ENCODE assay signal across 13 mouse cellular contexts in genomic region chr17:74284397-74285115, GRCm38 (mm10). TPM values are rescaled to one million over a fixed set of nuclear protein-coding genes. Genes with fewer than 3 reads are reported as not detected.
DNase-seq lines count a peak whose midpoint lies in the region; ATAC-seq and TF ChIP-seq lines count a peak whose summit lies in the region.
"Had no signal": no experiment of that assay in that cellular context is flagged by ENCODE, and none has a peak within 500 bp of the region (broad histone marks: within the 10 kb centered on the region; RNA-seq: fewer than 3 reads in every experiment).

No protein-coding gene starts in this region.

- in situ Hi-C loops in CH12.LX (cut with MboI; ENCODE audit: low pct_ligation_motif_present, low pct_unique_long_range_greater_than_20kb, low sequenced_read_pairs) = no loop called here

- dilution Hi-C loops in CH12.LX (cut with MboI; ENCODE audit: extremely low pct_ligation_motif_present, extremely low pct_unique_long_range_greater_than_20kb, low sequenced_read_pairs) = no loop called here

- no peak overlapping the region for H3K9ac ChIP-seq in CH12.LX (ENCODE audit: insufficient read depth, low read depth)
- H3K9ac ChIP-seq in liver, embryonic 14.5 days (replicated peaks) = peak overlapping the region; percentile 23
- H3K9ac ChIP-seq: heart, embryonic 13.5 days had no signal

- peaks cover 59% of the 10 kb centered on the region for H3K79me2 ChIP-seq in CH12.LX (replicated peaks; ENCODE audit: control insufficient read depth, extremely low read depth, insufficient read depth, poor library complexity, severe bottlenecking)

- H3K27ac ChIP-seq in kidney, adult 2 months (ENCODE audit: insufficient read depth, low read depth, low read length) = no peak overlapping the region
- H3K27ac ChIP-seq in CH12.LX (ENCODE audit: insufficient read depth, low read depth) = no peak overlapping the region
- H3K27ac ChIP-seq in liver, embryonic 14.5 days = peak overlapping the region; percentile 42; the same call in 1 of the 2 replicates
- H3K27ac ChIP-seq: heart, embryonic 13.5 days had no signal

- DNase-seq in adrenal gland, adult 2 months = peak; percentile 58
- DNase-seq in adrenal gland, postnatal 4 days (ENCODE audit: low spot score in 2 of 2) = no peak
- peak; percentile 80 for DNase-seq in kidney, adult 2 months
- DNase-seq in kidney, postnatal 4 days = no peak
- no peak for DNase-seq in CH12.LX (ENCODE audit: extremely low read depth)
- no peak for DNase-seq in liver, embryonic 14.5 days (ENCODE audit: low read depth in 3 of 3, low spot score in 3 of 3)
- DNase-seq in T-cell, adult 2 months (ENCODE audit: low spot score) = no peak
- DNase-seq: right cerebral cortex, postnatal 4 days had no signal

- no peak for TF ChIP-seq CTCF in kidney, adult 2 months (conservative IDR thresholded peaks at IDR 0.05; ENCODE audit: insufficient read depth, insufficient read length, low read depth, low read length)
- TF ChIP-seq CTCF in CH12.LX (conservative IDR thresholded peaks at IDR 0.05 in 1 of 2, IDR thresholded peaks at IDR 0.05 in 1 of 2; ENCODE audit: low read depth in 2 of 2, low read length in 2 of 2) = no peak
- TF ChIP-seq CTCF in liver, embryonic 14.5 days (IDR thresholded peaks at IDR 0.05; ENCODE audit: low read depth) = no peak

- H3K27me3 ChIP-seq in kidney, adult 2 months (replicated peaks; ENCODE audit: control insufficient read depth, insufficient read depth, low read length) = no peaks in the 10 kb centered on the region
- no peaks in the 10 kb centered on the region for H3K27me3 ChIP-seq in CH12.LX (replicated peaks)
- no peaks in the 10 kb centered on the region for H3K27me3 ChIP-seq in liver, embryonic 14.5 days (ENCODE audit: control insufficient read depth, insufficient read depth, low read length)
- H3K27me3 ChIP-seq: heart, embryonic 13.5 days; megakaryocyte, embryonic 14.5 days had no signal

- no peak for TF ChIP-seq RAD21 in CH12.LX (IDR thresholded peaks at IDR 0.05; ENCODE audit: low read depth, low read length)

- no peak for TF ChIP-seq EP300 in CH12.LX (IDR thresholded peaks at IDR 0.05; ENCODE audit: low read length)
- TF ChIP-seq EP300 in liver, embryonic 14.5 days (IDR thresholded peaks at IDR 0.05; ENCODE audit: low read depth) = peak; percentile 63

- no peak overlapping the region for H3K4me2 ChIP-seq in CH12.LX (ENCODE audit: insufficient read depth, low read depth, poor library complexity, severe bottlenecking)
- H3K4me2 ChIP-seq in liver, embryonic 14.5 days (ENCODE audit: low read depth) = peak overlapping the region; percentile 53
- H3K4me2 ChIP-seq: heart, embryonic 13.5 days had no signal

- H3K36me3 ChIP-seq in kidney, adult 2 months (ENCODE audit: control insufficient read depth, insufficient read depth, low read length) = no peaks in the 10 kb centered on the region
- peaks cover 7 to 36% of the 10 kb centered on the region in 2 experiments for H3K36me3 ChIP-seq in CH12.LX (replicated peaks in 1 of 2; ENCODE audit: control insufficient read depth in 1 of 2, insufficient read depth in 1 of 2, low read length in 1 of 2)
- no peaks in the 10 kb centered on the region; the same call in 1 of the 2 replicates for H3K36me3 ChIP-seq in liver, embryonic 14.5 days (replicated peaks; ENCODE audit: control insufficient read depth, insufficient read depth, low read depth)

- WGBS in kidney, adult 2 months = 60% methylated on average over 2 of the region's 2 CpGs
- 42% methylated on average over 2 of the region's 2 CpGs for WGBS in liver, embryonic 14.5 days (ENCODE audit: insufficient replicate concordance)

- H3K4me1 ChIP-seq in kidney, adult 2 months (ENCODE audit: control insufficient read depth, insufficient read depth, low read length) = peaks cover 7% of the 10 kb centered on the region
- peaks cover 4 to 27% of the 10 kb centered on the region in 2 experiments; a peak in 2 of 4 replicates for H3K4me1 ChIP-seq in CH12.LX (ENCODE audit: control insufficient read depth in 1 of 2, insufficient read depth in 2 of 2)
- H3K4me1 ChIP-seq in liver, embryonic 14.5 days (replicated peaks; ENCODE audit: control insufficient read depth in 2 of 2, insufficient read depth in 2 of 2, low read length in 1 of 2) = peaks cover 34 to 39% of the 10 kb centered on the region in 2 experiments

- ATAC-seq in liver, embryonic 14.5 days (ENCODE audit: insufficient read depth) = peak; percentile 26; the same call in 1 of the 2 replicates
- ATAC-seq in erythroblast, adult 5-6 weeks (replicated peaks; ENCODE audit: low FRiP score, poor library complexity, severe bottlenecking) = no peak
- ATAC-seq: hindbrain, embryonic 16.5 days had no signal

- peaks cover 12% of the 10 kb centered on the region for H3K9me3 ChIP-seq in CH12.LX (replicated peaks; ENCODE audit: low read length)
- H3K9me3 ChIP-seq in liver, embryonic 14.5 days (ENCODE audit: control insufficient read depth, low read length) = no peaks in the 10 kb centered on the region
- H3K9me3 ChIP-seq: heart, embryonic 13.5 days; megakaryocyte, embryonic 14.5 days had no signal

- TF ChIP-seq POLR2A in kidney, adult 2 months (IDR thresholded peaks at IDR 0.05; ENCODE audit: low read depth, low read length) = no peak
- no peak for TF ChIP-seq POLR2A in CH12.LX (IDR thresholded peaks at IDR 0.05; ENCODE audit: low read depth, low read length)

- no peak overlapping the region for H3K4me3 ChIP-seq in kidney, adult 2 months (ENCODE audit: insufficient read depth, low read depth, low read length)
- no peak overlapping the region for H3K4me3 ChIP-seq in CH12.LX (replicated peaks in 1 of 3; ENCODE audit: low read depth in 2 of 3, low read length in 2 of 3, poor library complexity in 1 of 3)
- no peak overlapping the region for H3K4me3 ChIP-seq in liver, embryonic 14.5 days (ENCODE audit: insufficient read depth in 1 of 2, low read depth in 2 of 2, low read length in 2 of 2)
- H3K4me3 ChIP-seq: heart, embryonic 13.5 days; megakaryocyte, embryonic 14.5 days; myocyte had no signal

TF ChIP-seq in CH12.LX, 34 proteins besides CTCF, POLR2A, EP300 and RAD21:
- TF ChIP-seq CHD1 (IDR thresholded peaks at IDR 0.05; ENCODE audit: low read depth, low read length) = no peak
- peak; percentile 53; the same call in 1 of the 2 replicates for TF ChIP-seq ZNF384 (IDR thresholded peaks at IDR 0.05; ENCODE audit: low read depth, low read length)

RNA-seq across cellular contexts. Expression of gene Memo1, which starts 10.8 kb away (rescaled TPM):
- 100 to 1,000 TPM; 100 to 104 TPM for total RNA-seq in adrenal gland, adult 2 months (2021)
- polyA plus RNA-seq in adrenal gland, adult 2 months (2012; rRNA removed) = 57.4 and 61.3 TPM in 2 replicates
- total RNA-seq in adrenal gland, postnatal 4 days (2021) = 10 to 100 TPM; 88.3 to 94.1 TPM
- polyA plus RNA-seq in kidney, adult 2 months (2012; rRNA removed) = 38.7 and 43.1 TPM in 2 replicates
- total RNA-seq in CH12.LX (2012; rRNA removed) = 47.7 and 64.8 TPM in 2 replicates
- 133 and 160 TPM in 2 replicates for total RNA-seq in CH12.LX (2014; rRNA removed)
- polyA plus RNA-seq in CH12.LX (2012; ENCODE audit: insufficient read length, low read depth) = 76.4 and 83.7 TPM in 2 replicates
- 24.4 and 38.8 TPM in 2 replicates for polyA plus RNA-seq in liver, embryonic 14.5 days (2012; rRNA removed)
- polyA plus RNA-seq in liver, embryonic 14.5 days (2014; fragmentation: Nextera tagmentation; extraction: Ambion mirVana) = 111 and 116 TPM in 2 replicates
- total RNA-seq in erythroblast, adult 5-6 weeks (2015; ENCODE audit: low replicate concordance) = 287 and 347 TPM in 2 replicates
- total RNA-seq in erythroblast, adult 5-6 weeks (2017; ENCODE audit: low replicate concordance) = 544 and 662 TPM in 2 replicates

RNA-seq across cellular contexts. Expression of gene Dpy30, which starts 39.2 kb away (rescaled TPM):
- total RNA-seq in adrenal gland, adult 2 months (2021) = 10 to 100 TPM; 78.9 to 85.8 TPM
- polyA plus RNA-seq in adrenal gland, adult 2 months (2012; rRNA removed) = 26.9 and 34.0 TPM in 2 replicates
- 100 to 1,000 TPM; 105 to 107 TPM for total RNA-seq in adrenal gland, postnatal 4 days (2021)
- 38.1 and 57.3 TPM in 2 replicates for polyA plus RNA-seq in kidney, adult 2 months (2012; rRNA removed)
- total RNA-seq in CH12.LX (2012; rRNA removed) = 66.7 and 87.4 TPM in 2 replicates
- total RNA-seq in CH12.LX (2014; rRNA removed) = 156 and 170 TPM in 2 replicates
- 184 and 244 TPM in 2 replicates for polyA plus RNA-seq in CH12.LX (2012; ENCODE audit: insufficient read length, low read depth)
- 71.4 and 104 TPM in 2 replicates for polyA plus RNA-seq in liver, embryonic 14.5 days (2012; rRNA removed)
- polyA plus RNA-seq in liver, embryonic 14.5 days (2014; fragmentation: Nextera tagmentation; extraction: Ambion mirVana) = 145 and 149 TPM in 2 replicates
- total RNA-seq in erythroblast, adult 5-6 weeks (2015; ENCODE audit: low replicate concordance) = 50.2 and 65.9 TPM in 2 replicates
- total RNA-seq in erythroblast, adult 5-6 weeks (2017; ENCODE audit: low replicate concordance) = 34.2 and 52.1 TPM in 2 replicates

RNA-seq across cellular contexts. Expression of gene Spast, which starts 54.2 kb away (rescaled TPM):
- total RNA-seq in adrenal gland, adult 2 months (2021) = 10 to 100 TPM; 26.1 to 33.4 TPM
- polyA plus RNA-seq in adrenal gland, adult 2 months (2012; rRNA removed) = 11.0 and 12.5 TPM in 2 replicates
- 10 to 100 TPM; 38.2 to 39.0 TPM for total RNA-seq in adrenal gland, postnatal 4 days (2021)
- 3.5 and 4.2 TPM in 2 replicates for polyA plus RNA-seq in kidney, adult 2 months (2012; rRNA removed)
- total RNA-seq in CH12.LX (2012; rRNA removed) (15.0 and 17.3 TPM in 2 replicates), CH12.LX (2014; rRNA removed) (26.8 and 30.8 TPM in 2 replicates)
- 19.5 and 21.7 TPM in 2 replicates for polyA plus RNA-seq in CH12.LX (2012; ENCODE audit: insufficient read length, low read depth)
- polyA plus RNA-seq in liver, embryonic 14.5 days (2012; rRNA removed) = 2.5 and 4.1 TPM in 2 replicates
- polyA plus RNA-seq in liver, embryonic 14.5 days (2014; fragmentation: Nextera tagmentation; extraction: Ambion mirVana) = 5.4 and 6.8 TPM in 2 replicates
- 12.5 and 14.4 TPM in 2 replicates for total RNA-seq in erythroblast, adult 5-6 weeks (2015; ENCODE audit: low replicate concordance)
- total RNA-seq in erythroblast, adult 5-6 weeks (2017; ENCODE audit: low replicate concordance) = 18.1 and 21.4 TPM in 2 replicates

Comparison
In these comparisons a context has a peak if more than half of its experiments do, and no peak if none do; other contexts are left out.
1. DNase-seq: peak in adrenal gland, adult 2 months (single experiment) and kidney, adult 2 months (single experiment); none in adrenal gland, postnatal 4 days (0 of 2), kidney, postnatal 4 days (0 of 2), CH12.LX (single experiment), liver, embryonic 14.5 days (0 of 3) and T-cell, adult 2 months (single experiment).